Mouse (Mus musculus) embryonic facial prominence, embryonic 12.5 days (tissue): ENCODE results near the gene Zfp651. TPM values are rescaled to one million over a fixed set of nuclear protein-coding genes. Genes with fewer than 3 reads are reported as not detected.

Experiments
- ATAC-seq: fragments of 200-750 bp; cut with Nextera tagmentation; 2 replicates; pipeline ENCODE4 v1.8.0; 2017; ENCODE audit not compliant: insufficient number of reproducible peaks, insufficient read depth, low FRiP score, low TSS enrichment
- H3K27ac ChIP-seq: fragments of 300-500 bp; sonication (generic); 2 replicates; pipeline ENCODE4 v1.5.1; 2016; ENCODE audit warnings: mild to moderate bottlenecking
- H3K27me3 ChIP-seq: fragments of 300-500 bp; sonication (generic); 2 replicates; pipeline ENCODE4 v1.6.1; 2016; ENCODE audit warnings: mild to moderate bottlenecking, moderate library complexity
- H3K36me3 ChIP-seq: fragments of 300-500 bp; sonication (generic); 2 replicates; pipeline ENCODE4 v1.6.1; 2016; ENCODE audit warnings: mild to moderate bottlenecking
- H3K4me1 ChIP-seq: fragments of 300-500 bp; sonication (generic); 2 replicates; pipeline ENCODE4 v1.6.1; 2016
- H3K4me2 ChIP-seq: fragments of 300-500 bp; sonication (generic); replicated peaks from 2 replicates; pipeline ENCODE4 v1.6.1; 2016; ENCODE audit warnings: mild to moderate bottlenecking, moderate library complexity
- H3K4me3 ChIP-seq: fragments of 300-500 bp; sonication (generic); 2 replicates; pipeline ENCODE4 v1.5.1; 2016; ENCODE audit warnings: mild to moderate bottlenecking
- H3K9ac ChIP-seq: fragments of 300-500 bp; sonication (generic); 2 replicates; pipeline ENCODE4 v1.6.1; 2016; ENCODE audit warnings: mild to moderate bottlenecking, moderate library complexity
- H3K9me3 ChIP-seq: fragments of 300-500 bp; sonication (generic); 2 replicates; pipeline ENCODE4 v1.6.1; 2016; ENCODE audit warnings: mild to moderate bottlenecking, moderate library complexity
- whole genome bisulfite sequencing: fragments of 180-500 bp; shearing (Covaris S2); methylation state at CpG from one replicate; pipeline ENCODE4 v1.1.7; 2016; 5-methylcytosine and 5-hydroxymethylcytosine counted together
- polyA plus RNA-seq: library from polyadenylated mRNA; unstranded; fragments of >200 nt; fragmentation: Nextera tagmentation; extraction: Ambion mirVana; gene quantifications from 2 replicates; pipeline ENCODE4 v1.2.1, GENCODE M21; 2016

The Zfp651 gene
- polyA plus RNA-seq, 1 experiment from 2014 or later = 15.4 TPM

- Histone ChIP-seq H3K4me1 (peaks cover 5% of the 10 kb centered on the region), H3K4me2 (no peak overlapping the region), H3K9me3 (no peaks in the 10 kb centered on the region), H3K4me3 (no peak overlapping the region), H3K36me3 (peaks cover 81% of the 10 kb centered on the region), H3K9ac (no peak overlapping the region), H3K27ac (no peak overlapping the region), H3K27me3 (no peaks in the 10 kb centered on the region)
- 96% methylated on average over 9 of the region's 9 CpGs for WGBS
- ATAC-seq = no peak
These were observed 6.4 kb upstream of the Zfp651 start for GRCm38 (mm10) chr9:121752774-121753173.

GRCm38 (mm10) chr9:121754624-121755023 lies 4.5 kb upstream of the Zfp651 start:
- H3K27ac ChIP-seq = no peak overlapping the region
- 86% methylated on average over 3 of the region's 3 CpGs for WGBS
- no peak for ATAC-seq
- peaks cover 18% of the 10 kb centered on the region for H3K4me1 ChIP-seq
- H3K4me3 ChIP-seq = no peak overlapping the region
- H3K9ac ChIP-seq = no peak overlapping the region
- no peaks in the 10 kb centered on the region for H3K27me3 ChIP-seq
- H3K9me3 ChIP-seq = no peaks in the 10 kb centered on the region
- H3K36me3 ChIP-seq = peaks cover 63% of the 10 kb centered on the region
- H3K4me2 ChIP-seq = no peak overlapping the region

DNA sequence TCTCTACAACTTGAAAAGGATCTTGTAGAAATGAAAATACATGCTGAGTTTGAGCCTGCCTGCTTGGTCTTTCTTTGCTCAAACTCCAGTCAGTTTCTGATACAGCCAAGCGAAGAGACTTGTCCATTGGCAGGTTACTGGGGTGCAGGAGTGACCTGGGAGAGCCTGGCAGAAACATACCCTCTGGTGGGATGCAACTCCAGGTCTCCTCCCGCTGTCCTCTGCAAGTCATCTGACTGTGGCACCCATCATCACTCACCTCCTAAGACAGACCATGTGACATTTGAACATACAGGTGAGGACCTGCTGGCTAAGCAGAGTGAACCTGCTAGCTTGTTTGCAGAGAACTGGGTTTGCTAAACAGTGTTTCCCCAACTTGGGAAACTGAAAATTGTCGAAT lies 2.3 kb upstream of the Zfp651 start:
- no peak overlapping the region for H3K9ac ChIP-seq
- H3K36me3 ChIP-seq = peaks cover 41% of the 10 kb centered on the region
- H3K4me2 ChIP-seq = no peak overlapping the region
- ATAC-seq = no peak
- no peaks in the 10 kb centered on the region for H3K9me3 ChIP-seq
- H3K4me3 ChIP-seq = no peak overlapping the region
- peaks cover 34% of the 10 kb centered on the region for H3K4me1 ChIP-seq
- no peaks in the 10 kb centered on the region for H3K27me3 ChIP-seq
- 87% methylated on average over 3 of the region's 3 CpGs for WGBS
- H3K27ac ChIP-seq = no peak overlapping the region

DNA sequence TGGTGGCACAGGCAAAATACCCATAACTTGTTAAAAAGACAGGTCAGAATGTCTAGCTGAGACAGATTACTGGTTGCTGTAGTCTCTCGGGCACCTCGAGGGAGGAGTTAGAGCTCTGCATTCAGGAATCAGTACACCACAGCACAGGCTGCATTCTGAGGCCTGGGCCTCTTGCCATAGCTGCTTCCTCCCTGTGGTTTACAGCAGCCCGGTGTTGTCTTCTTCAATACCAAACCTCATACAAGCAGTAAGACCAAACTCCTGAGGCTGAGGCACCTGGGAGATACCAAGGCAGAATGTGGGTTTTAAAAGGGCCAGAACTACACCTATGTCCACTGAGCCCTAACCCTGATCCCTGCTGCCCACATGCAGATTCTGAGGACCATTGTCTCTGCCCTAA lies 1.7 kb upstream of the Zfp651 start:
- Histone ChIP-seq H3K4me3 (no peak overlapping the region), H3K27ac (peak overlapping the region; percentile 86), H3K9me3 (no peaks in the 10 kb centered on the region), H3K9ac (no peak overlapping the region), H3K27me3 (no peaks in the 10 kb centered on the region), H3K4me2 (peak overlapping the region; percentile 83), H3K4me1 (peaks cover 36% of the 10 kb centered on the region), H3K36me3 (peaks cover 40% of the 10 kb centered on the region)
- ATAC-seq = no peak
- 57% methylated on average over 3 of the region's 3 CpGs for WGBS

- H3K4me2 ChIP-seq = peak overlapping the region; percentile 83
- peaks cover 42% of the 10 kb centered on the region for H3K36me3 ChIP-seq
- H3K4me3 ChIP-seq = peak overlapping the region; percentile 86
- peak overlapping the region; percentile 86 for H3K27ac ChIP-seq
- H3K27me3 ChIP-seq = no peaks in the 10 kb centered on the region
- H3K9ac ChIP-seq = peak overlapping the region; percentile 93
- 29% methylated on average over 10 of the region's 10 CpGs for WGBS
- H3K9me3 ChIP-seq = no peaks in the 10 kb centered on the region
- H3K4me1 ChIP-seq = peaks cover 36% of the 10 kb centered on the region
- ATAC-seq = peak; percentile 23; the same call in 1 of the 2 replicates
These were observed 1.0 kb upstream of the Zfp651 start for GRCm38 (mm10) chr9:121757835-121758814.

- Histone ChIP-seq H3K27ac (peak overlapping the region; percentile 94), H3K4me1 (peaks cover 36% of the 10 kb centered on the region), H3K4me3 (peak overlapping the region; percentile 86), H3K4me2 (peak overlapping the region; percentile 83), H3K36me3 (peaks cover 42% of the 10 kb centered on the region), H3K27me3 (no peaks in the 10 kb centered on the region), H3K9me3 (no peaks in the 10 kb centered on the region), H3K9ac (peak overlapping the region; percentile 93)
- peak; percentile 29; the same call in 1 of the 2 replicates for ATAC-seq
- under 1% methylated on average over 39 of the region's 43 CpGs for WGBS
These were observed 1.4 kb downstream of the Zfp651 start for GRCm38 (mm10) chr9:121760271-121761090.

GRCm38 (mm10) chr9:121761091-121761665 lies 2.0 kb downstream of the Zfp651 start:
- Histone ChIP-seq H3K27ac (peak overlapping the region; percentile 94), H3K9me3 (no peaks in the 10 kb centered on the region), H3K27me3 (no peaks in the 10 kb centered on the region), H3K9ac (peak overlapping the region; percentile 93), H3K4me1 (peaks cover 36% of the 10 kb centered on the region), H3K36me3 (peaks cover 43% of the 10 kb centered on the region), H3K4me3 (peak overlapping the region; percentile 86), H3K4me2 (peak overlapping the region; percentile 83)
- WGBS = 65% methylated on average over 10 of the region's 10 CpGs
- no peak for ATAC-seq

DNA sequence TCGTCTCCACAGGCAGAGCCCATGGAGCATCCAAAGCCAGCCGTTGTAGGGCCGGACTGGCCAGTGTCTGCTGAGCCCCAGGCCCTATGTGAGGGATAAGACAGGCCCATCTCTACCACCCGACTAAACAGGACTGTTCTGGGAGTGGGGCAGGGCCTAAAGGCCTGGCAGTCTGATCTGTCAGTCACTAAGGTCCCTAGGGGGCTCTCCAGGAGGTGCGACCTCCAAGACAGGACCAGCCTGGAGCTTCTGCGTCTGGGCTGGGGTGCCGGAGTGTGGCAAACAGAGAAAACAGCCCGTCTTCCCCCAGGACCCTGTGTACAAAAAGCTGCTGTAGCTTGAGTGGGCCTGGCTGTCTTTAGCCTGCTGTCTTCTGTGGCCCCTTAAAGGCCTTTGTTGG lies 2.7 kb downstream of the Zfp651 start:
- Histone ChIP-seq H3K4me2 (0 out of 2 replicates have a peak overlapping the region, but pooled peaks have one; percentile 83), H3K4me1 (peaks cover 36% of the 10 kb centered on the region), H3K36me3 (peaks cover 47% of the 10 kb centered on the region), H3K4me3 (no peak overlapping the region), H3K9ac (no peak overlapping the region), H3K27ac (no peak overlapping the region), H3K27me3 (no peaks in the 10 kb centered on the region), H3K9me3 (no peaks in the 10 kb centered on the region)
- no peak for ATAC-seq
- WGBS = 63% methylated on average over 8 of the region's 8 CpGs

GRCm38 (mm10) chr9:121762248-121762647 lies 3.1 kb downstream of the Zfp651 start:
- Histone ChIP-seq H3K9ac (no peak overlapping the region), H3K36me3 (peaks cover 52% of the 10 kb centered on the region), H3K4me3 (no peak overlapping the region), H3K4me1 (peaks cover 36% of the 10 kb centered on the region), H3K27me3 (no peaks in the 10 kb centered on the region), H3K9me3 (no peaks in the 10 kb centered on the region), H3K27ac (no peak overlapping the region), H3K4me2 (no peak overlapping the region)
- WGBS = 91% methylated on average over 10 of the region's 10 CpGs
- ATAC-seq = no peak

GRCm38 (mm10) chr9:121762761-121763160 lies 3.6 kb downstream of the Zfp651 start:
- Histone ChIP-seq H3K4me3 (no peak overlapping the region), H3K4me2 (no peak overlapping the region), H3K27ac (no peak overlapping the region), H3K9me3 (no peaks in the 10 kb centered on the region), H3K36me3 (peaks cover 57% of the 10 kb centered on the region), H3K4me1 (peaks cover 31% of the 10 kb centered on the region), H3K9ac (no peak overlapping the region), H3K27me3 (no peaks in the 10 kb centered on the region)
- ATAC-seq = no peak
- WGBS = 89% methylated on average over 25 of the region's 25 CpGs

DNA sequence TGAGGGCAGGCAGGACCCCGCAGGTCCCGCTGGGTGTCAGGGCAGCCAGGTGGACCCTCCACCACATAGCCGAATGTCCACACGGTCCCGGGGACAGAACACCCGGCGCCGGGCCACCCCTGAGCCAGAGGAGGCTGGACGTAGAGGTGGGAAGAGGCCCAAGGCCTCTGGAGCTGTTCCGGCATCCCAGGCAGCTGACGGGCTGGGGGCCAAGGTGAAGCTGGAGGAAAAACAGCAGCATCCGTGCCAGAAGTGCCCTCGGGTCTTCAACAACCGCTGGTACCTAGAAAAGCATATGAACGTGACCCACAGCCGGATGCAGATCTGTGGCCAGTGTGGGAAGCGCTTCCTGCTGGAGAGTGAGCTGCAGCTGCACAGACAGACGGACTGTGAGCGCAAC lies 4.6 kb downstream of the Zfp651 start:
- no peak for ATAC-seq
- Histone ChIP-seq H3K4me2 (no peak overlapping the region), H3K27ac (no peak overlapping the region), H3K27me3 (no peaks in the 10 kb centered on the region), H3K4me1 (peaks cover 21% of the 10 kb centered on the region), H3K9me3 (no peaks in the 10 kb centered on the region), H3K9ac (no peak overlapping the region), H3K36me3 (peaks cover 67% of the 10 kb centered on the region), H3K4me3 (no peak overlapping the region)
- WGBS = 89% methylated on average over 19 of the region's 19 CpGs
